Comparison of ENCODE assay signal across 26 mouse cellular contexts in genomic region chr16:21983146-21983545, GRCm38 (mm10). TPM values are rescaled to one million over a fixed set of nuclear protein-coding genes. Genes with fewer than 3 reads are reported as not detected.
"Had no signal": no experiment of that assay in that cellular context is flagged by ENCODE, and none has a peak within 500 bp of the region (broad histone marks: within the 10 kb centered on the region; RNA-seq: fewer than 3 reads in every experiment).

No protein-coding gene starts in this region.

- DNase-seq: gastrocnemius, postnatal 14 days; gastrocnemius, postnatal 36 days; heart, adult 2 months; heart, postnatal 14 days; heart, postnatal 36 days; kidney, adult 18-20 months; kidney, adult 8-10 months; kidney, postnatal 10 days; kidney, postnatal 25 days; kidney, postnatal 4 days; liver; liver, embryonic 13.5 days had no signal

- H3K27ac ChIP-seq: heart, adult 2 months; heart, embryonic 13.5 days; heart, embryonic 15.5 days; hindbrain, embryonic 13.5 days; hindbrain, embryonic 15.5 days; intestine, embryonic 15.5 days; layer of hippocampus, adult 2 months; left cerebral cortex, adult 2 months; limb, embryonic 10.5 days; limb, embryonic 12.5 days; liver, embryonic 13.5 days had no signal

- H3K4me3 ChIP-seq: heart, adult 2 months; heart, embryonic 13.5 days; heart, embryonic 15.5 days; hindbrain, embryonic 13.5 days; hindbrain, embryonic 15.5 days; intestine, embryonic 15.5 days; layer of hippocampus, adult 2 months; left cerebral cortex, adult 2 months; limb, embryonic 10.5 days; limb, embryonic 12.5 days; liver, embryonic 13.5 days had no signal

- H3K4me1 ChIP-seq: heart, embryonic 13.5 days; heart, embryonic 15.5 days; hindbrain, embryonic 13.5 days; hindbrain, embryonic 15.5 days; intestine, embryonic 15.5 days; limb, embryonic 12.5 days; liver, embryonic 13.5 days had no signal

- ATAC-seq: inflammation-experienced regulatory T-cells, adult 6 months; intestine, embryonic 15.5 days; intestine, postnatal 0 days had no signal

- H3K9ac ChIP-seq: heart, embryonic 13.5 days; heart, embryonic 15.5 days; hindbrain, embryonic 13.5 days; hindbrain, embryonic 15.5 days; intestine, embryonic 15.5 days; limb, embryonic 12.5 days; liver, embryonic 13.5 days had no signal

- H3K9me3 ChIP-seq: heart, embryonic 13.5 days; heart, embryonic 15.5 days; hindbrain, embryonic 13.5 days; hindbrain, embryonic 15.5 days; intestine, embryonic 15.5 days; limb, embryonic 10.5 days; limb, embryonic 12.5 days; liver, embryonic 13.5 days had no signal

- H3K36me3 ChIP-seq: heart, embryonic 13.5 days; heart, embryonic 15.5 days; hindbrain, embryonic 13.5 days; hindbrain, embryonic 15.5 days; intestine, embryonic 15.5 days; limb, embryonic 10.5 days; limb, embryonic 12.5 days; liver, embryonic 13.5 days had no signal

- H3K27me3 ChIP-seq: heart, embryonic 13.5 days; heart, embryonic 15.5 days; hindbrain, embryonic 13.5 days; hindbrain, embryonic 15.5 days; intestine, embryonic 15.5 days; limb, embryonic 12.5 days; liver, embryonic 13.5 days had no signal

- H3K4me2 ChIP-seq: heart, embryonic 11.5 days; heart, embryonic 13.5 days; heart, embryonic 15.5 days; hindbrain, embryonic 13.5 days; hindbrain, embryonic 15.5 days; intestine, embryonic 15.5 days; limb, embryonic 12.5 days; liver, embryonic 11.5 days; liver, embryonic 13.5 days had no signal

RNA-seq across cellular contexts. Expression of gene Liph, which starts 12.3 kb away (rescaled TPM):
- total RNA-seq: gastrocnemius, adult 8-10 months; gastrocnemius, postnatal 36 days; heart, adult 2 months; heart, postnatal 36 days had no signal
